Mouse (Mus musculus): ENCODE measurements around the gene Bcas1. TPM values are rescaled to one million over a fixed set of nuclear protein-coding genes. Genes with fewer than 3 reads are reported as not detected.
A peak's percentile ranks its signal among the peaks of the same experiment; 100 is the strongest.

Gene Bcas1
- total RNA-seq, 1 experiment, result 2.9 TPM

GRCm38 (mm10) chr2:170308966-170309365, 118.7 kb downstream of the Bcas1 start:
- in situ Hi-C loops (cut with MboI; ENCODE audit: low sequenced_read_pairs in 2 of 2, unreplicated experiment in 2 of 2), result no loop called here
- TF ChIP-seq CHD2 (IDR thresholded peaks at IDR 0.05; ENCODE audit: low read depth, low read length) (no peak), ZNF384 (IDR thresholded peaks at IDR 0.05; ENCODE audit: low read depth, low read length) (no peak), ZC3H11A (IDR thresholded peaks at IDR 0.05; ENCODE audit: borderline replicate concordance, low read depth, low read length) (no peak)
- Histone ChIP-seq H3K4me1 (ENCODE audit: control insufficient read depth in 2 of 2, insufficient read depth in 2 of 2, low read length in 2 of 2, poor library complexity in 1 of 2) (peaks cover 4% of the 10 kb centered on the region in 2 experiments; a peak in 3 of 4 replicates), H3K9me3 (ENCODE audit: control insufficient read depth, insufficient read depth, low read depth, low read length) (no peaks in the 10 kb centered on the region), H3K9ac (ENCODE audit: insufficient read depth, low read depth, low read length, poor library complexity, severe bottlenecking) (no peak overlapping the region), H3K36me3 (ENCODE audit: control insufficient read depth, insufficient read depth, low read length, poor library complexity, severe bottlenecking) (no peaks in the 10 kb centered on the region), H3K4me3 (ENCODE audit: insufficient read depth in 1 of 2, low read depth in 1 of 2, low read length in 2 of 2, poor library complexity in 1 of 2, severe bottlenecking in 1 of 2) (no peak overlapping the region), H3K27ac (ENCODE audit: insufficient read depth, low read depth, low read length, poor library complexity, severe bottlenecking) (no peak overlapping the region)
- peak; percentile 50 for DNase-seq (ENCODE audit: low read depth, low spot score)

GRCm38 (mm10) chr2:170308033-170308820, 119.4 kb downstream of the Bcas1 start:
- Histone ChIP-seq H3K9ac (ENCODE audit: insufficient read depth, low read depth, low read length, poor library complexity, severe bottlenecking) (no peak overlapping the region), H3K4me1 (ENCODE audit: control insufficient read depth in 2 of 2, insufficient read depth in 2 of 2, low read length in 2 of 2, poor library complexity in 1 of 2) (peaks cover 4% of the 10 kb centered on the region in 2 experiments; a peak in 3 of 4 replicates), H3K27ac (ENCODE audit: insufficient read depth, low read depth, low read length, poor library complexity, severe bottlenecking) (no peak overlapping the region), H3K4me3 (ENCODE audit: insufficient read depth in 1 of 2, low read depth in 1 of 2, low read length in 2 of 2, poor library complexity in 1 of 2, severe bottlenecking in 1 of 2) (no peak overlapping the region), H3K9me3 (ENCODE audit: control insufficient read depth, insufficient read depth, low read depth, low read length) (no peaks in the 10 kb centered on the region), H3K36me3 (ENCODE audit: control insufficient read depth, insufficient read depth, low read length, poor library complexity, severe bottlenecking) (no peaks in the 10 kb centered on the region)
- in situ Hi-C loops (cut with MboI; ENCODE audit: low sequenced_read_pairs in 2 of 2, unreplicated experiment in 2 of 2), result no loop called here
- no peak for DNase-seq (ENCODE audit: low read depth, low spot score)
- TF ChIP-seq ZC3H11A (IDR thresholded peaks at IDR 0.05; ENCODE audit: borderline replicate concordance, low read depth, low read length), result no peak
- no peak for TF ChIP-seq HCFC1 (IDR thresholded peaks at IDR 0.05; ENCODE audit: borderline replicate concordance, insufficient read depth, low read length)
- no peak for TF ChIP-seq CHD2 (IDR thresholded peaks at IDR 0.05; ENCODE audit: low read depth, low read length)
- TF ChIP-seq MAFK (IDR thresholded peaks at IDR 0.05; ENCODE audit: insufficient read depth, low read depth, low read length), result no peak
- no peak for TF ChIP-seq ZNF384 (IDR thresholded peaks at IDR 0.05; ENCODE audit: low read depth, low read length)

GRCm38 (mm10) chr2:170307589-170308021, 120.0 kb downstream of the Bcas1 start:
- TF ChIP-seq ZNF384 (IDR thresholded peaks at IDR 0.05; ENCODE audit: low read depth, low read length) (no peak), ZC3H11A (IDR thresholded peaks at IDR 0.05; ENCODE audit: borderline replicate concordance, low read depth, low read length) (no peak), CHD2 (IDR thresholded peaks at IDR 0.05; ENCODE audit: low read depth, low read length) (no peak), HCFC1 (IDR thresholded peaks at IDR 0.05; ENCODE audit: borderline replicate concordance, insufficient read depth, low read length) (no peak), MAFK (IDR thresholded peaks at IDR 0.05; ENCODE audit: insufficient read depth, low read depth, low read length) (no peak)
- peaks cover 4% of the 10 kb centered on the region in 2 experiments; a peak in 3 of 4 replicates for H3K4me1 ChIP-seq (ENCODE audit: control insufficient read depth in 2 of 2, insufficient read depth in 2 of 2, low read length in 2 of 2, poor library complexity in 1 of 2)
- no peaks in the 10 kb centered on the region for H3K36me3 ChIP-seq (ENCODE audit: control insufficient read depth, insufficient read depth, low read length, poor library complexity, severe bottlenecking)
- no peaks in the 10 kb centered on the region for H3K9me3 ChIP-seq (ENCODE audit: control insufficient read depth, insufficient read depth, low read depth, low read length)
- no peak overlapping the region for H3K4me3 ChIP-seq (ENCODE audit: insufficient read depth in 1 of 2, low read depth in 1 of 2, low read length in 2 of 2, poor library complexity in 1 of 2, severe bottlenecking in 1 of 2)
- H3K27ac ChIP-seq (ENCODE audit: insufficient read depth, low read depth, low read length, poor library complexity, severe bottlenecking), result no peak overlapping the region
- in situ Hi-C loops (cut with MboI; ENCODE audit: low sequenced_read_pairs in 2 of 2, unreplicated experiment in 2 of 2), result no loop called here
- no peak overlapping the region for H3K9ac ChIP-seq (ENCODE audit: insufficient read depth, low read depth, low read length, poor library complexity, severe bottlenecking)
- DNase-seq (ENCODE audit: low read depth, low spot score), result no peak

- Histone ChIP-seq H3K9me3 (ENCODE audit: control insufficient read depth, insufficient read depth, low read depth, low read length) (no peaks in the 10 kb centered on the region), H3K27ac (ENCODE audit: insufficient read depth, low read depth, low read length, poor library complexity, severe bottlenecking) (no peak overlapping the region), H3K36me3 (ENCODE audit: control insufficient read depth, insufficient read depth, low read length, poor library complexity, severe bottlenecking) (no peaks in the 10 kb centered on the region), H3K9ac (ENCODE audit: insufficient read depth, low read depth, low read length, poor library complexity, severe bottlenecking) (no peak overlapping the region), H3K4me3 (ENCODE audit: insufficient read depth in 1 of 2, low read depth in 1 of 2, low read length in 2 of 2, poor library complexity in 1 of 2, severe bottlenecking in 1 of 2) (no peak overlapping the region), H3K4me1 (ENCODE audit: control insufficient read depth in 2 of 2, insufficient read depth in 2 of 2, low read length in 2 of 2, poor library complexity in 1 of 2) (peaks cover 4% of the 10 kb centered on the region in 2 experiments; a peak in 3 of 4 replicates)
- in situ Hi-C loops (cut with MboI; ENCODE audit: low sequenced_read_pairs in 2 of 2, unreplicated experiment in 2 of 2), result no loop called here
- TF ChIP-seq MAFK (IDR thresholded peaks at IDR 0.05; ENCODE audit: insufficient read depth, low read depth, low read length) (no peak), HCFC1 (IDR thresholded peaks at IDR 0.05; ENCODE audit: borderline replicate concordance, insufficient read depth, low read length) (no peak)
- DNase-seq (ENCODE audit: low read depth, low spot score), result no peak
Measured at GRCm38 (mm10) chr2:170306637-170307320, 120.9 kb downstream of the Bcas1 start.

All from ES-E14 (cell line).